Mouse (Mus musculus) ES-E14 (cell line): ENCODE data around the gene Ccdc157.

Experiments used
- CHD2 ChIP-seq: IDR thresholded peaks from 2 replicates; pipeline ENCODE4 v1.6.1; 2014; ENCODE audit warnings: mild to moderate bottlenecking, low read depth, low read length, inconsistent platforms
- MAFK ChIP-seq: IDR thresholded peaks from 2 replicates; pipeline ENCODE4 v1.6.1; 2014; ENCODE audit warnings: mild to moderate bottlenecking, low read depth, low read length, inconsistent platforms; ENCODE audit not compliant: insufficient read depth
- ZC3H11A ChIP-seq: IDR thresholded peaks from 2 replicates; pipeline ENCODE4 v1.6.1; 2012; ENCODE audit warnings: low read depth, mild to moderate bottlenecking, inconsistent platforms, low read length, borderline replicate concordance

- TF ChIP-seq ZC3H11A (no peak), MAFK (no peak), CHD2 (no peak)
These were observed 35.5 kb upstream of the Ccdc157 start for GRCm38 (mm10) chr11:4195597-4196031.
